Mouse (Mus musculus) layer of hippocampus, adult 8-10 months (tissue): ENCODE results near the gene Coq5. TPM values are rescaled to one million over a fixed set of nuclear protein-coding genes. Genes with fewer than 3 reads are reported as not detected.

Experiments
- total RNA-seq, 4 experiments: library from RNA; stranded (reverse); gene quantifications; 2 replicates each; pipeline ENCODE4 v1.2.4; 2022

Gene Coq5
- total RNA-seq, 4 experiments from 2014 or later = 38.7 to 45.6 (median 41.5) TPM

Other genes with a start within 250 kb of the Coq5 start
- gene Gm10401, start 181.4 kb upstream of the Coq5 start, total RNA-seq = not detected
- gene Acads, start 160.3 kb upstream of the Coq5 start, total RNA-seq = 10 to 100 TPM in 1 of 4 experiments, 1 to 10 TPM in 3; 8.1 to 11.7 (median 9.2) TPM
- 10 to 100 TPM; 26.9 to 29.3 (median 27.6) TPM for gene Unc119b, start 144.7 kb upstream of the Coq5 start, total RNA-seq
- 100 to 1,000 TPM in 1 of 4 experiments, 10 to 100 TPM in 3; 80.4 to 100 (median 89.0) TPM for gene Mlec, start 121.5 kb upstream of the Coq5 start, total RNA-seq
- 100 to 1,000 TPM; 109 to 118 (median 114) TPM for gene Cabp1, start 85.3 kb upstream of the Coq5 start, total RNA-seq
- 100 to 1,000 TPM in 2 of 4 experiments, 10 to 100 TPM in 2; 89.0 to 104 (median 99.1) TPM for gene Pop5, start 43.8 kb upstream of the Coq5 start, total RNA-seq
- 100 to 1,000 TPM; 226 to 251 (median 245) TPM for gene Rnf10, start 6.8 kb upstream of the Coq5 start, total RNA-seq
- gene Dynll1, start 21.3 kb downstream of the Coq5 start, total RNA-seq = 100 to 1,000 TPM; 630 to 827 (median 734) TPM
- gene Srsf9, start 47.5 kb downstream of the Coq5 start, total RNA-seq = 10 to 100 TPM; 83.6 to 93.5 (median 86.2) TPM
- gene Gatc, start 61.5 kb downstream of the Coq5 start, total RNA-seq = 10 to 100 TPM; 19.1 to 22.9 (median 20.9) TPM
- 10 to 100 TPM; 21.1 to 24.6 (median 22.9) TPM for gene Triap1, start 61.6 kb downstream of the Coq5 start, total RNA-seq
- 100 to 1,000 TPM; 621 to 774 (median 709) TPM for gene Cox6a1, start 69.3 kb downstream of the Coq5 start, total RNA-seq
- gene Msi1, start 149.9 kb downstream of the Coq5 start, total RNA-seq = 10 to 100 TPM; 57.2 to 62.6 (median 60.8) TPM
- gene Pla2g1b, start 186.6 kb downstream of the Coq5 start, total RNA-seq = not detected
- gene Sirt4, start 205.1 kb downstream of the Coq5 start, total RNA-seq = 10 to 100 TPM; 34.0 to 58.6 (median 41.9) TPM
- 10 to 100 TPM; 38.1 to 45.8 (median 40.2) TPM for gene Pxn, start 227.0 kb downstream of the Coq5 start, total RNA-seq